Mouse (Mus musculus): ENCODE data around the gene Olfr9. TPM values are rescaled to one million over a fixed set of nuclear protein-coding genes. Genes with fewer than 3 reads are reported as not detected.
A peak's percentile ranks its signal among the peaks of the same experiment; 100 is the strongest.
"Not testable (repeated sequence)": the region's sequence is repeated elsewhere in the genome, so short reads cannot be mapped to it uniquely, and the experiment has no call there.

Olfr9 gene
- polyA plus RNA-seq, 1 experiment from 2014 or later = not detected

GRCm38 (mm10) chr10:128972841-128973240 is 16.4 kb upstream of the Olfr9 start:
- H3K9ac ChIP-seq (ENCODE audit: low read depth, low read length) = no peak overlapping the region
- no peaks in the 10 kb centered on the region for H3K9me3 ChIP-seq (replicated peaks; ENCODE audit: low read length)
- ATAC-seq (replicated peaks; ENCODE audit: low FRiP score, low read depth) (no peak), DNase-seq (ENCODE audit: low spot score) (no peak)
- no peaks in the 10 kb centered on the region for H3K27me3 ChIP-seq (ENCODE audit: insufficient read depth, low read length)
- no peaks in the 10 kb centered on the region for H3K36me3 ChIP-seq (ENCODE audit: insufficient read depth, low read length)
- no peak overlapping the region for H3K27ac ChIP-seq
- no peaks in the 10 kb centered on the region for H3K4me1 ChIP-seq (replicated peaks; ENCODE audit: insufficient read depth, low read length)
- no peak overlapping the region for H3K4me2 ChIP-seq (ENCODE audit: low read length)
- H3K4me3 ChIP-seq (replicated peaks; ENCODE audit: low read depth, low read length) = no peak overlapping the region
- WGBS = 74% methylated on average over 4 of the region's 4 CpGs
- TF ChIP-seq CTCF (IDR thresholded peaks at IDR 0.05; ENCODE audit: low read depth) = no peak

DNA sequence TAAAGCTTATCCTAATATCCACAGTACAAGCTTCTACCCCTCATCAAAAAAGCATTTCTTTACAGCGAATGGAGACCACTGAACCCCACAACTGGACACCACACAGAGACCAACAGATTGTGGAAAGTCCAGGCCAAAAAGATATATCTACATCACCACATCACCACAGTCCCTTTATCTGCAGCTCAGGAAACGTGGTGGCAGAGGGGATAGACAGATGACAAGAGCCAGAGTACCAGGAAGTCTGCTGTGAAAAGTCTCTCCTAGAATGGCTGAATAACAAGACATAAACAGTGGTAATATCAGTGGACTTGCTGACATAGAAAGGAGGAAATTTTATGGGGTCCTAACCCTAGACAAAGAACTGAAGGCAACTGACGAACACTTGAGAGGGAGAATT is 12.8 kb upstream of the Olfr9 start:
- H3K27ac ChIP-seq = no peak overlapping the region
- H3K4me3 ChIP-seq (replicated peaks; ENCODE audit: low read depth, low read length) = no peak overlapping the region
- ATAC-seq (replicated peaks; ENCODE audit: low FRiP score, low read depth) = no peak
- no peak overlapping the region for H3K4me2 ChIP-seq (ENCODE audit: low read length)
- DNase-seq (ENCODE audit: low spot score) = no peak
- H3K9me3 ChIP-seq (replicated peaks; ENCODE audit: low read length) = no peaks in the 10 kb centered on the region
- no peak for TF ChIP-seq CTCF (IDR thresholded peaks at IDR 0.05; ENCODE audit: low read depth)
- no peaks in the 10 kb centered on the region for H3K4me1 ChIP-seq (replicated peaks; ENCODE audit: insufficient read depth, low read length)
- H3K9ac ChIP-seq (ENCODE audit: low read depth, low read length) = no peak overlapping the region
- no peaks in the 10 kb centered on the region for H3K36me3 ChIP-seq (ENCODE audit: insufficient read depth, low read length)
- WGBS = 59% methylated on average over 3 of the region's 3 CpGs
- H3K27me3 ChIP-seq (ENCODE audit: insufficient read depth, low read length) = no peaks in the 10 kb centered on the region

DNA sequence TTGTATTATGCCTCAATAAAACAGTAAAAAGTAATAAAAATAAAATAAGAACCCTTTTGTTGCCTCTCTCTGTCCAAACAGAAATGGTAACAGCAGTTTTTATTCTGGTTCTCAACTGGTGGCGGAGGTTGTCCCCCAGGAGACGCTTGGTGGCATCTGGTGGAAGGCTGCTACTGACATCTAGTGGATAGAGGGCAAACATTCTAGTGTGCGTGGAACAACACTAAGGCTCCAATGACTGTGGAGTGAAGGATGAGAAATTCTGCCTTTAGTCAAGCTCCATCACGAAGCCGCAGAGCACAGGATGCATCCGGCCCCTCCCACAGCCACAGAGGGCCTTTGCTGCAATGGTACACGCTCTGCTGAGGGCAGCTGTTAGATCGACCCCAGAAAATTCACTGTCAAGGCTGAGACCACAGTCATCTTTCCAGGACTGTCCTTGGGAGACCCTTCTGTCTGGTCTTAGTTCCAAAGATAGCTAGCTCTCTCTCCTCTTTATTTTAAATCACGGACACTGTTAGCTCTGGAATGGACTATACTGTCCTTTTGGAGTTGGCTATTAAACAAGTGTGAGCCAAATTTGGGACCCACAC is 11.6 kb upstream of the Olfr9 start:
- Histone ChIP-seq H3K9me3 (replicated peaks; ENCODE audit: low read length) (no peaks in the 10 kb centered on the region), H3K9ac (ENCODE audit: low read depth, low read length) (no peak overlapping the region), H3K27me3 (ENCODE audit: insufficient read depth, low read length) (no peaks in the 10 kb centered on the region), H3K36me3 (ENCODE audit: insufficient read depth, low read length) (no peaks in the 10 kb centered on the region), H3K4me2 (ENCODE audit: low read length) (no peak overlapping the region), H3K4me1 (replicated peaks; ENCODE audit: insufficient read depth, low read length) (no peaks in the 10 kb centered on the region), H3K27ac (no peak overlapping the region), H3K4me3 (replicated peaks; ENCODE audit: low read depth, low read length) (no peak overlapping the region)
- ATAC-seq (replicated peaks; ENCODE audit: low FRiP score, low read depth) (peak; percentile 81), DNase-seq (ENCODE audit: low spot score) (peak; percentile 87)
- 21% methylated on average over 9 of the region's 9 CpGs for WGBS
- peak; percentile 88 for TF ChIP-seq CTCF (IDR thresholded peaks at IDR 0.05; ENCODE audit: low read depth)

DNA sequence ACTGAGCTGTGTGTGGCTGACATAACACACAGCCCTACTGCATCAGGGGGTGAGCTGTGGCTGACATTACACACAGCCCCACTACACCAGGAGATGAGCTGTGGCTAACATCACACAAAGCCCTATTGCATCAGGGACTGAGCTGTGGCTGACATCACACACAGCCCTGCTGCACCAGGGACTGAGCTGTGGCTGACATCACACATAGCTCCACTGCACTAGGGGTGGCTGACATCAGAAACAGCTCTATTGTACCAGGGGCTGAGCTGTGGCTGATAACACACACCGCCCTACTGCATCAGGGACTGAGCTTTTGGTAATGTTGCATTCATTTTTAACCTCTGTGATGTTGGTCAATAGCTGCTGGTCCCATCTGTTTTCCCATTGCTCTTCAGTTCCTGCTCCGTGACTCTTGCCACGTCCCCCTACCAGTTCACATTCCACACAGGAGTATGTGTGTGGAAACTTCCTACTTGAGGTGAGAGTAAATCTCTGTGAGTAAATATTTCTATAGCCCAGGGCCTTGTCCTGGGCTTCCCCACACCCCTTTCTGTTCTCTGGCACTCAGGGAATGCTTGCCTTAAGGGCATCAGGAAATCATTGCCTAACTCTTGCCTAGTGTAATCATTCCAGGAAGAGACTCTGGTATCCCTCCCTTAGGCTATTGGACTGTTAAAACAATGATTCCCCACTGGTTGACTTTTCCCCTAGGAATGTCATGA is 8.4 kb upstream of the Olfr9 start:
- no peak for TF ChIP-seq CTCF (IDR thresholded peaks at IDR 0.05; ENCODE audit: low read depth)
- H3K9ac ChIP-seq (ENCODE audit: low read depth, low read length) = no peak overlapping the region
- WGBS = 74% methylated on average over 3 of the region's 3 CpGs
- peak; percentile 74 for ATAC-seq (replicated peaks; ENCODE audit: low FRiP score, low read depth)
- no peaks in the 10 kb centered on the region for H3K9me3 ChIP-seq (replicated peaks; ENCODE audit: low read length)
- DNase-seq (ENCODE audit: low spot score) = peak; percentile 23
- H3K27me3 ChIP-seq (ENCODE audit: insufficient read depth, low read length) = no peaks in the 10 kb centered on the region
- 0 out of 2 replicates have a peak overlapping the region, but pooled peaks have one; percentile 19 for H3K27ac ChIP-seq
- H3K36me3 ChIP-seq (ENCODE audit: insufficient read depth, low read length) = no peaks in the 10 kb centered on the region
- H3K4me1 ChIP-seq (replicated peaks; ENCODE audit: insufficient read depth, low read length) = no peaks in the 10 kb centered on the region
- H3K4me2 ChIP-seq (ENCODE audit: low read length) = no peak overlapping the region
- no peak overlapping the region for H3K4me3 ChIP-seq (replicated peaks; ENCODE audit: low read depth, low read length)

- not testable (repeated sequence) for H3K9me3 ChIP-seq (replicated peaks; ENCODE audit: low read length); H3K36me3 ChIP-seq (ENCODE audit: insufficient read depth, low read length); ATAC-seq (replicated peaks; ENCODE audit: low FRiP score, low read depth); H3K4me1 ChIP-seq (replicated peaks; ENCODE audit: insufficient read depth, low read length); H3K27me3 ChIP-seq (ENCODE audit: insufficient read depth, low read length); H3K4me3 ChIP-seq (replicated peaks; ENCODE audit: low read depth, low read length); H3K9ac ChIP-seq (ENCODE audit: low read depth, low read length); DNase-seq (ENCODE audit: low spot score); H3K4me2 ChIP-seq (ENCODE audit: low read length); H3K27ac ChIP-seq
- 66% methylated on average over 7 of the region's 10 CpGs for WGBS
Observed at GRCm38 (mm10) chr10:128990129-128990850, 1.1 kb downstream of the Olfr9 start.

DNA sequence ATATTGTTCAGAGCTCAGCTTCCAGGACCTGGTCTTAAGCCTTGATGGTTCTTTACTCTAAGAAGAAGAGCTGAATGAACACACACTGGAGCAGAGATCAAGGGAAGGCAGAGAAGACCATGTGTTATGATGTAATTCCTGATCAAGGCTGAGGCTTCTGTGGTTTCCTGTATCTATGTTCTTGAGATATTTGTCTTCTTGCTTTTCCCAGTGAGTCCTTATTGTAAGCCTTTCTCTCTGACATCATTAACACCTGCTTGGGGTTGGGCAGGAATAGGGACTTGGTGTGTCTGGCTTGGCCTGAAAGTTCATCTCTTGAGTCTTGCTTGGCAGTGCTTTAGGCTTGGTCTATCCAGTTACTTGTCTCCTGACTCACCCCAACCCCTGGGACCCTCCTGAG is 1.8 kb downstream of the Olfr9 start:
- ATAC-seq (replicated peaks; ENCODE audit: low FRiP score, low read depth) = no peak
- Histone ChIP-seq H3K27ac (no peak overlapping the region), H3K9ac (ENCODE audit: low read depth, low read length) (no peak overlapping the region), H3K4me3 (replicated peaks; ENCODE audit: low read depth, low read length) (no peak overlapping the region), H3K27me3 (ENCODE audit: insufficient read depth, low read length) (no peaks in the 10 kb centered on the region), H3K4me1 (replicated peaks; ENCODE audit: insufficient read depth, low read length) (no peaks in the 10 kb centered on the region), H3K36me3 (ENCODE audit: insufficient read depth, low read length) (no peaks in the 10 kb centered on the region), H3K9me3 (replicated peaks; ENCODE audit: low read length) (no peaks in the 10 kb centered on the region), H3K4me2 (ENCODE audit: low read length) (no peak overlapping the region)
- DNase-seq (ENCODE audit: low spot score) = no peak
- no peak for TF ChIP-seq CTCF (IDR thresholded peaks at IDR 0.05; ENCODE audit: low read depth)

All from kidney, postnatal 0 days (tissue).